Mouse (Mus musculus) T-cell, adult 2 months (primary cell): Measurements from ENCODE around the gene Tnr.
A peak's percentile ranks its signal among the peaks of the same experiment; 100 is the strongest.

Experiments
- DNase-seq: peaks from one replicate; pipeline ENCODE4 v3.0.0; 2022; ENCODE audit warnings: low spot score

Gene Tnr

GRCm38 (mm10) chr1:159800366-159800765 lies 276.8 kb downstream of the Tnr start:
- no peak for DNase-seq

- no peak for DNase-seq
Observed at GRCm38 (mm10) chr1:159801753-159802152, 278.2 kb downstream of the Tnr start.

- no peak for DNase-seq
Observed at GRCm38 (mm10) chr1:159803711-159804110, 280.1 kb downstream of the Tnr start.

GRCm38 (mm10) chr1:159809493-159809892 lies 285.9 kb downstream of the Tnr start:
- DNase-seq: no peak

GRCm38 (mm10) chr1:159811805-159812204 lies 288.2 kb downstream of the Tnr start:
- no peak for DNase-seq

- peak; percentile 55 for DNase-seq
Observed at GRCm38 (mm10) chr1:159812820-159813411, 289.3 kb downstream of the Tnr start.

GRCm38 (mm10) chr1:159814348-159814747 lies 290.8 kb downstream of the Tnr start:
- no peak for DNase-seq

- no peak for DNase-seq
Observed at GRCm38 (mm10) chr1:159816614-159817371, 293.2 kb downstream of the Tnr start.

- DNase-seq: no peak
Observed at GRCm38 (mm10) chr1:159819511-159819910, 295.9 kb downstream of the Tnr start.

GRCm38 (mm10) chr1:159822416-159822815 lies 298.8 kb downstream of the Tnr start:
- DNase-seq: no peak

GRCm38 (mm10) chr1:159828531-159828930 lies 305.0 kb downstream of the Tnr start:
- no peak for DNase-seq

- DNase-seq: no peak
Observed at GRCm38 (mm10) chr1:159833165-159833564, 309.6 kb downstream of the Tnr start.

- DNase-seq: no peak
Observed at GRCm38 (mm10) chr1:159833646-159834338, 310.2 kb downstream of the Tnr start.

- DNase-seq: no peak
Observed at GRCm38 (mm10) chr1:159835126-159835525, 311.6 kb downstream of the Tnr start.

- no peak for DNase-seq
Observed at GRCm38 (mm10) chr1:159840337-159840736, 316.8 kb downstream of the Tnr start.

- no peak for DNase-seq
Observed at GRCm38 (mm10) chr1:159842876-159843275, 319.3 kb downstream of the Tnr start.

- DNase-seq: no peak
Observed at GRCm38 (mm10) chr1:159852088-159852487, 328.5 kb downstream of the Tnr start.

- DNase-seq: no peak
Observed at GRCm38 (mm10) chr1:159854261-159854660, 330.7 kb downstream of the Tnr start.

- no peak for DNase-seq
Observed at GRCm38 (mm10) chr1:159861782-159862474, 338.4 kb downstream of the Tnr start.

GRCm38 (mm10) chr1:159865696-159866095 lies 342.1 kb downstream of the Tnr start:
- DNase-seq: no peak

GRCm38 (mm10) chr1:159869619-159870441 lies 346.3 kb downstream of the Tnr start:
- DNase-seq: no peak

GRCm38 (mm10) chr1:159872866-159873265 lies 349.3 kb downstream of the Tnr start:
- DNase-seq: no peak
